Mouse (Mus musculus) erythroblast, embryonic 14.5 days (primary cell): ENCODE data around the gene Slc7a7. TPM values are rescaled to one million over a fixed set of nuclear protein-coding genes. Genes with fewer than 3 reads are reported as not detected.

Source experiments
- H3K27me3 ChIP-seq: 2 replicates; pipeline ENCODE4 v1.6.1; 2012; ENCODE audit warnings: inconsistent platforms; ENCODE audit not compliant: control insufficient read depth
- H3K36me3 ChIP-seq: 2 replicates; pipeline ENCODE4 v1.6.1; 2012; ENCODE audit warnings: mild to moderate bottlenecking, inconsistent platforms; ENCODE audit not compliant: control insufficient read depth
- H3K4me1 ChIP-seq: 2 replicates; pipeline ENCODE4 v1.6.1; 2012; ENCODE audit warnings: inconsistent platforms; ENCODE audit not compliant: control insufficient read depth
- H3K4me3 ChIP-seq: replicated peaks from 2 replicates; pipeline ENCODE3; 2012; ENCODE audit warnings: moderate library complexity, mild to moderate bottlenecking, inconsistent platforms
- H3K9me3 ChIP-seq: 2 replicates; pipeline ENCODE4 v1.6.1; 2012; ENCODE audit warnings: low read length, inconsistent platforms, mixed read lengths; ENCODE audit not compliant: control insufficient read depth
- GATA1 ChIP-seq: IDR thresholded peaks from 2 replicates; pipeline ENCODE4 v1.6.1; 2012; ENCODE audit warnings: low read length, inconsistent platforms, mixed read lengths
- TAL1 ChIP-seq: IDR thresholded peaks from 3 replicates; pipeline ENCODE4 v1.6.1; 2012; ENCODE audit warnings: low read length, inconsistent platforms, mixed read lengths
- polyA plus RNA-seq: library from polyadenylated mRNA; stranded (reverse); fragments of >175 nt; gene quantifications from 2 replicates; pipeline ENCODE4 v1.2.3, GENCODE M21; 2012

Slc7a7 gene
- polyA plus RNA-seq, 1 experiment: 0.06 TPM

DNA sequence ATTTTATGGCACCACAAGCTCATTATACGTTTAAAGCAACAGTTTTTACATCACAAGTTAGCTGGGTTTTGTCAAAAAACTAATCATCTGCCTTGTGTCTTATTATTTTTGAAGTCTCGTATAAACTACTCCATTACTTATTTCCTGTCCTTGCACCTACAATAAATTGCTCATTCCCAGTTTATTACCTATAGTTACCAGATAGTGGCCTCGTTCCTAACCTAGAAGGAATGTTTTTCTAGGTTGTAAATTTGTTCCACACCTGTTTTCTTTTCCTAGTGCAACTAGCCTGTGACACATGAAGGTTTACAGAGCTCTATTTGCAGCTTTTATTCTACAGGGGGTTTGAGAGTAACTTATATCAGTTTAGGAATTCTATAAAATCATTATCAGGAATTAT is 15.9 kb downstream of the Slc7a7 start:
- Histone ChIP-seq H3K27me3 (no peaks in the 10 kb centered on the region), H3K9me3 (no peaks in the 10 kb centered on the region), H3K4me1 (no peaks in the 10 kb centered on the region), H3K4me3 (no peak overlapping the region), H3K36me3 (no peaks in the 10 kb centered on the region; the same call in 1 of the 2 replicates)
- TF ChIP-seq TAL1 (no peak), GATA1 (no peak)

DNA sequence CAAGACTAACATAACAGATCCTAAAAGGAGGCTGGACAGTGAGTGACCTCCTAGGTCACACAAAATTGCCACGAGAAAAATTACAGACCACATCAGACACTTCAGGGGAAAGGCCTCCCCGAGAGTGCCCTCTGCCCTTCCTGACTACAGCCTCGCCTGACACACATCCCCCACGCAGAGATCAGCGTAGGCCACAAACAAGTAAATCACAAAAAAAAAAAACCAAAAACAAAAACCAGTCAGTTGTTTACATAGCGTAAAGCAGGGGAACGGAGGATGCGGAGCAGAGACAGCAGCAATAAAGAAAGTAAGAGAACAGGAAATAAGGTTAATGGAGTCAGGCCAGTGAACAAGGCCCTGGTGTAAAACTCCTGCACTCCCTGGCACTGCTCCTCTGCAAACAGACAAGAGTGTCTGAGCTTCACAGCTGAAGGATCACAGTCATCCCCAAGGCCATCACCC is 18.6 kb downstream of the Slc7a7 start:
- Histone ChIP-seq H3K4me1 (no peaks in the 10 kb centered on the region), H3K9me3 (no peaks in the 10 kb centered on the region), H3K4me3 (no peak overlapping the region), H3K27me3 (no peaks in the 10 kb centered on the region), H3K36me3 (no peaks in the 10 kb centered on the region)
- TF ChIP-seq GATA1 (no peak), TAL1 (no peak)

DNA sequence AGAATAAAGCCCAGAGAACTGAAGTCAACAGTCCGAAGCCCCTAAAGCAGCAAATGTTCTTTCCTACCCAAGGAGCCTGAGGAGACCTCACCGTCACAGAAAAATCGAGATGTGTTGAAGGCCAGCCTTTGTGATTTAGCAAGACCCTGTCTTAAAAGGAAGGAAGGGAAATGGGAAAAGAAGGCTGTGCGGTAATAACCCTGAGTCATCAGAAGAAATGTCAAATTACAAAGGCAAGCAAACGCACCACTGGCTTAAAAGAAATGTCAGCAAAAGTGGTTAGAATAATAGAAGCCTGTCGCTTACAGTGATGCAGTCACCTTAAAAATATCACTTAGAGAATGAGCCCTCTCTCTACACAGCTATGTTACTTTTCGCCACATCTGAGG is 19.1 kb downstream of the Slc7a7 start:
- no peaks in the 10 kb centered on the region for H3K9me3 ChIP-seq
- no peak overlapping the region for H3K4me3 ChIP-seq
- TF ChIP-seq TAL1 (no peak), GATA1 (no peak)
- no peaks in the 10 kb centered on the region for H3K36me3 ChIP-seq
- no peaks in the 10 kb centered on the region for H3K27me3 ChIP-seq
- no peaks in the 10 kb centered on the region for H3K4me1 ChIP-seq

DNA sequence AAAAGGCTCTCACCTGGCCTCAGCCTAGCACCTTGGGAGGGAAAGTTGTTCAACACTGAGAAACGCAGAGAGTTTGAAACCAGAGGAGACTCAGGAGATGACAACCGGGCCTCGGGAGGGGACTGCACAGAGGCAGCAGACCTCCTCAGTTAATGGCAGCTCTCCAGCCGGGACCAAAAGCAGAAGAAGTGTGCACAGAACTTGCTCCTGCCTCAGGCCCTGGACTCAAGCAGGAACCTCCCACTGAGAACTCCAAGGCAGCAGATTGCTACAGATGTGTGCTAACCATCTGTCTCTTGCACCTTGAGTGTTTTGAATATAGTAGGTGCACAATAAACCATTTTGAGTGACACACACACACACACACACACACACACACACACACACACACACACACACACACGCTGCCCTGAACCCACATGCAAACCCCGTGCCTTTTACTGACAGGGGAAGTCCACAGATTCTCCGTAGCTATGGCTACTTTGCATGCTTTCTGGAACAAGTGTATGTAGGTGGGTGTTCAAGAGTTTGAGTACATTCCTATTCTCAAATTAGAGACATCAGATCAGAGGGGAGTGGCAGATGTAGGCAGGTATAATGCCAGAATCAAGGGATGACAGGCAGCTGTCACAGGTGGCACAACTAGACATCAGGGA is 19.6 kb downstream of the Slc7a7 start:
- no peaks in the 10 kb centered on the region for H3K36me3 ChIP-seq
- no peaks in the 10 kb centered on the region for H3K27me3 ChIP-seq
- no peaks in the 10 kb centered on the region for H3K4me1 ChIP-seq
- H3K9me3 ChIP-seq: no peaks in the 10 kb centered on the region
- TF ChIP-seq GATA1 (no peak), TAL1 (no peak)
- H3K4me3 ChIP-seq: no peak overlapping the region

DNA sequence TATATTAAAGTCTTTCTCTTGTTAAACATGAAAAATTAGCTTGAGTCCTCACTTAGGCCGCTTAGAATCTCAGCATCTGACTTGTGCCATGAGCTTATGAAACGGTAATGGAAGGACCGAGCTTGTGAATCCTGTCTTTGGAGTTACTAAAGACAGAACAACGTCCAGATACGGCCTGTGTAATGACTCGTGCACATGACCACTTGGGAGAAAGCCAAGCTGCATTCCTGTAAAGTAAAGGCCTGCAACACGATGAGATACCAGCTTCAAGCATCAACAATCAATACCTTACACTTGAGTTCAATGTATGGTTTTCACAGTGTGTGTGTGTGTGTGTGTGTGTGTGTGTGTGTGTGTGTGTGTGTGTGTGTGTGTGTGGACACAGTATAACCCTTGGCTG is 20.9 kb downstream of the Slc7a7 start:
- no peaks in the 10 kb centered on the region for H3K27me3 ChIP-seq
- TF ChIP-seq TAL1 (no peak), GATA1 (no peak)

DNA sequence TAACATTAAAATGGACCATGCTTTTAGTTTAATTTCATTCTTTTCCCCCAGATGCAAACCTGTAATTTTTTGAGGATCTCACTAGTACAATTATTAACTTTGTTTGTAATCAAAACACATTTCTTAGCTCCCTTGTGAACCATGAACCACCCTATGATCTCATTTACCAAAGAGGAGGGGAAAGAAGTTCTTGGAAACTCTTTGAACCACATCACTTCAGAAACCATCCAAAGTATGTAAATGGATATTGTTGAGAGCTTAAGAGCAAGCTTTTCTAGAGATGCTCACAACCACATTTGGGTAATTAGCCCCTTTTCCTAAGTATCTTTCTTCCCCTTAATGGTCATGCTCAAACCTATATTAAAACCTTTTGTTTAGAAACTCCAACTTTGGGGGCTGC is 23.3 kb downstream of the Slc7a7 start:
- TF ChIP-seq GATA1 (no peak), TAL1 (no peak)
- Histone ChIP-seq H3K36me3 (no peaks in the 10 kb centered on the region), H3K9me3 (no peaks in the 10 kb centered on the region), H3K4me3 (no peak overlapping the region), H3K4me1 (no peaks in the 10 kb centered on the region), H3K27me3 (no peaks in the 10 kb centered on the region)

More for the DNA sequence above, 20.9 kb downstream of the Slc7a7 start:
- Histone ChIP-seq H3K9me3 (no peaks in the 10 kb centered on the region), H3K4me3 (no peak overlapping the region), H3K4me1 (no peaks in the 10 kb centered on the region), H3K36me3 (no peaks in the 10 kb centered on the region)

DNA sequence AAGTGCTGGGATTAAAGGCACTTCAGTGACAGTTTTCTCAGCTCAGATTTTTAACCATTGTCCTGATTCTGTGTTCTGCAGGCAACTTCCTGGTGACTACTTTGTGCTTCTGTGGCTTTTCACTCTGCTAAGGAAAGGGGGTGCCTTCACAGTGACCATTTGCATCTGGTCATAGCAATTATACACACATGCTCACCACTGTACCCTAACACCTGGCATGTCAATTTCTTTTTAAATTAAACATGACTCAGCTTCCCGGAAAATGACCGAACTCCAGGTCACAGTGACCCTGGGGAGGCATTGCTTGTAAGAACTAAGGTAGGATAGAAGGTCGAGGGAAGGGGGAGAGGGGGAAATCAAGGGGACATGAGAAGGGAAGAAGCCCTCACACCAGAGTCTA is 23.8 kb downstream of the Slc7a7 start:
- TF ChIP-seq TAL1: no peak
- no peak for TF ChIP-seq GATA1
- no peaks in the 10 kb centered on the region for H3K9me3 ChIP-seq
- no peaks in the 10 kb centered on the region for H3K4me1 ChIP-seq
- H3K4me3 ChIP-seq: no peak overlapping the region
- no peaks in the 10 kb centered on the region for H3K36me3 ChIP-seq
- H3K27me3 ChIP-seq: no peaks in the 10 kb centered on the region

DNA sequence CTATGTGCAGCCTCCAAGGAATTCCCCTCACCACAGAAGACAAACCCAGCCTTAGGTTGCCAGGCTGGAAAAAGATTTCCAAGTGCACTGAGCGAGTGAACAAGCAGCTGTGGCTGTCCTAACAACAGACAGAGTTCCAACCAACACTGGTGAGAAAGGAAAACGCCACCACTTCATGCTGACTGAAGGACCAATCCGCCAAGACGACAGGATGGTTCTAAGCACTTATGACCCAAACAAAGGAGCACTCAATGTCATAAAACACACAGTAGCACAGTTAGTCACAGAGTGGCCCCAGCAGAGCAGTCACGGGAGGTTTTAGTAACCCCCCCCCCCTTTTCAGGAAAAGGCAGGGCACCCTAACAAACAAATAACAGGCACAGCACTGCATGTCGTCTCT is 26.7 kb downstream of the Slc7a7 start:
- no peak overlapping the region for H3K4me3 ChIP-seq
- H3K36me3 ChIP-seq: no peaks in the 10 kb centered on the region
- H3K4me1 ChIP-seq: no peaks in the 10 kb centered on the region
- no peaks in the 10 kb centered on the region for H3K27me3 ChIP-seq
- TF ChIP-seq GATA1 (no peak), TAL1 (no peak)
- H3K9me3 ChIP-seq: no peaks in the 10 kb centered on the region

DNA sequence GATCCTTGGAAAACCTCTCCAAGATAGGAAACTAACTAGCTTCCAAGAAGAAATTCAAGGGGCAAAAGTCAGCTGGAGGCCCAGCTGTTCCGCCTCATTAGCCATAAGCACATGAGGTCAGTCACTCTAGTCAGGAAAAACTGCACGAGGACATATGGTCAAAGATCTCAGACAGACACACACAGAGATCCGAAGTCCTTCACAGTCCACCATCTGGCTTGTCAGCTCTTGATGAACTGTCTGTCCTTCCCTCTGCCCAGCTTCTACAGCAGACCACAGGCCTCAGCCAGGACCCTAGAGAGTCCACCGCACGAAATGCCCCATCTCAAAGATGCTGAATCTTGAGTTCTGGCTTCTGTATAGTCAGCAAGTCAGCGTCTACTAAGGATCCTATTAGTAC is 30.0 kb downstream of the Slc7a7 start:
- TF ChIP-seq TAL1 (no peak), GATA1 (no peak)
- Histone ChIP-seq H3K36me3 (no peaks in the 10 kb centered on the region), H3K27me3 (no peaks in the 10 kb centered on the region), H3K9me3 (no peaks in the 10 kb centered on the region), H3K4me1 (no peaks in the 10 kb centered on the region), H3K4me3 (no peak overlapping the region)

DNA sequence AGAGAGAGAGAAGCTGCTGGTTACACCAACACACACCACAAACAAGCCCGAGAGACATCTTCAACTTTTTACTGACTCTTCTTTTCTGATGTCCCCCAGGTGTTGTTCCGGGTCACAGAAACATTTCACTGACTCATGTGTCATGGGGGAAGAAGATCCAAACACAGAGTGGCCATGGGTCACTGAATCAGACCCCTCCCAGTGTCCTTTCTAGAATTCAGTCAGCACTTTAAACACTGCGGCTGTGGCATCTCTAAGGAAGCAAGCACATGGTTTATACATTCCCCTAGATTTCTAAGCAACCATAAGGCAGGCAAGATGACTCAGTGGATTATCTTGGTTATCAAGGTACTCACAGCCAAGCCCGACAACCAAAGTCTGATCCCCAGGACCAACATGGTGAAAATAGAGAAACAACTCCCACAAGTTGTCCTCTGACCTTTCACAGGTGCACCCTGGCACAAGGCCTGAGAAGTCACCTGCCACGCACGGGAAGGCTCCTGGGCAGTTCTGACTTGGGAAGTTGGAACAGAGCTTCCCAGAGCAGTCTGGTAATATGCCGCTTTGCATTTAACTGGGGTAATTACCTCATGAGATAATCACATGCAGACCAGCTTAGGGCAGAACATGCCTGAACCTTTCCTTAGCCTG is 31.5 kb downstream of the Slc7a7 start:
- Histone ChIP-seq H3K4me3 (no peak overlapping the region), H3K27me3 (no peaks in the 10 kb centered on the region), H3K9me3 (no peaks in the 10 kb centered on the region), H3K4me1 (no peaks in the 10 kb centered on the region), H3K36me3 (no peaks in the 10 kb centered on the region)
- TF ChIP-seq TAL1 (no peak), GATA1 (no peak)
